Mouse (Mus musculus) inflammation-experienced regulatory T-cells, adult 6 months (primary cell): ENCODE results near the gene Bcam. TPM values are rescaled to one million over a fixed set of nuclear protein-coding genes. Genes with fewer than 3 reads are reported as not detected.

Experiments used
- ATAC-seq: one replicate; pipeline ENCODE4 v1.8.0; 2017
- polyA plus RNA-seq, 3 experiments: library from polyadenylated mRNA; unstranded; fragments of 100-300 nt; shearing (Covaris generic); gene quantifications; one replicate each; pipeline ENCODE4 v1.2.1; 2017

Bcam gene
- polyA plus RNA-seq, 3 experiments from 2014 or later: 1.1 to 2.3 (median 1.2) TPM

DNA sequence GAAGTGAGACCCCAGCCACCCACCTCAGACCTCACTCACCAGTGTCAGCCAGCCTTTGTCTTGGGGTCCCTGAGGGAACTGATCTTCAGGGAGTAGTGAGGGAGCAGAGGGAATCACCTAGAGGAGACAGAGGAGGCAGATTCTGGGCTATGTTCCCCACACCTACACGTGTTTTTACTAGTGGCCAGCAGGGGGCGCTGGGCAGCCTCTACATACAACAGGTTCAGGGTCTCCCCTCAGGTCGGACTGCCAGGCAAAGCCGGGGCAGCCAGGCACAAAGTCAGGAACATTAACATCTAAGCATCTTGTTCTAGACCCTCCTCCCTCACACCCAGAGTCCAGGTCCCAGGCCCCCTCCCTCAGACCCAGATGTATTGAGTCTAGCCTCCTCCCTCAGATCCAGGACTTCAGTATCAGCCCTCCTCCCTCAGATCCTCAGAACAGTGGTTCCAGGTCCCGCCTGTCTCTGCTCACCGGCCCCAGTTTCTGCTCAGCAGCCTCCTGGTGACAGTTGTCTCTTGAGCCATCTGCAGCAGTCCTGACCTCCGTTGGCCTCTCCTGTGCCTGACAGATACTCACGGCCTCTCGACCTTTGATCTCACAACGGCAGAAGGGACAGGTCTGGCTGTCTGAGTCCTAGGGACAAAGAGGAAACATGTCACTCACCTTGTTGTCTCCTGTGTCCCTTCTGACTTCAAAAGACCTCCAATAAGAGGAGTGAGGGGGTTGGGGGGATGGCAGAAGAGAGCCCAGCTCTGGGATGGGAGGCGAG, 14.1 kb upstream of the Bcam start:
- ATAC-seq: no peak

GRCm38 (mm10) chr7:19783630-19784029, 12.8 kb upstream of the Bcam start:
- ATAC-seq: no peak

- no peak for ATAC-seq
Observed at GRCm38 (mm10) chr7:19782645-19783044, 11.8 kb upstream of the Bcam start.

- ATAC-seq: no peak
Observed at GRCm38 (mm10) chr7:19781741-19782140, 10.9 kb upstream of the Bcam start.

DNA sequence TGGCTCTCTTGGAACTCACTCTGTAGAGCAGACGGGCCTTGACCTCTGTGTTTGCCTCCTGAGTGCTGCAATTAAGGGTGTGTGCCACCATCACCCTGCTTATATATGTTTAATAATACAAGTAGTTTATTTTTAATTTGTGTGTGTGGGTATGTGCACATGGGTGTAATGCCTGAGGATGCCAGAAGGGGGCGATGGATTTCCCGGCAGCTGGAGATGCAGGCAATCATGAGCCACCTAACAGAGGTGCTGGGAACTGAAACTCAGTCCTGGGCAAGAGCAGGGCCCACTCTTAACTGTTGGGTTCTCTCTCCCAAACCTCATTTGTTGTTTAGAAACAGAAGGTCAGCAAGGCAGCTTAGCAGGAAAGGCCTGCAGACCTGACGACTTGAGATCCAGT, 9.1 kb upstream of the Bcam start:
- no peak for ATAC-seq

GRCm38 (mm10) chr7:19778645-19779044, 7.8 kb upstream of the Bcam start:
- no peak for ATAC-seq

- no peak for ATAC-seq
Observed at GRCm38 (mm10) chr7:19777049-19777723, 6.4 kb upstream of the Bcam start.

DNA sequence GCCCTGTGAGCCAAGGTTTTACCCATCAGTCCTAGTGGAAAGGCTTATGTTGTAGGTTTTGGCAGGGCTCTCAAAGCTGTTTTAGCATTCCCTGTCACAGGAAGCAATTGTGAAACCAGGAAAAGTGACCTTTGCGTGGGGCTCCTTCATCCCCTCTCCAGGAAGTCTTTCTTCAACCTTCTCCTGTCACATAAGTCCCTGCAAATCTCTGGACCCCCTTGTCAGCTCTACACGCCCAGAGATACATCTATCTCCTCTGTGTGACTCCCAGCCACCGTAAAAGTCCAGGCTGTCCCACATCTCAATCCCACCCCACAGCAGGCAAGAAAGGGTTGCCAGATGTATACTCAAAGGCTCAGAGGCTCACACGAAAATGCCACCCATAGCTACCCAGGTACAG, 866 bp upstream of the Bcam start:
- ATAC-seq: no peak

- ATAC-seq: peak; percentile 70
Observed at GRCm38 (mm10) chr7:19770375-19770754, 451 bp downstream of the Bcam start.

- peak; percentile 62 for ATAC-seq
Observed at GRCm38 (mm10) chr7:19769434-19770374, 1.1 kb downstream of the Bcam start.

- ATAC-seq: no peak
Observed at GRCm38 (mm10) chr7:19769001-19769400, 1.8 kb downstream of the Bcam start.

DNA sequence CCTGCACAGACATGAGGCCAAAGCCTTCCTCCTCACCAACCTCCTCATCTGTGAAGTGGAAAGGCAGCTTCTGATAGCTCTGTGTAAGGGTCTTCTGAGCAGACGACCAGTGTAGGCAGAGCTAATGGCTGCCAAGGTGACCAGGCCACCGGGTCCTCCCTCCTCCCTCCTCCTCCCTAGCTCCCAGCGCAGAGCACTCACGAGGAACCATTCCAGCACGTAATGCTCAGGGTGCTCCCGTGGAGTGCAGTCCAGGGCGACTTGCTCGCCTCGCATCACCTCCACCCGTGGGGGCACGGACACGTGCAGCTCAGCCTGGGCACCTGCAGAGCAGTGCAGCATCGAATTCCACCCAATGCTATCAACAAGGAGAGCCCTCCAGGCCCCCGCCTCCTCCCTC, 2.6 kb downstream of the Bcam start:
- ATAC-seq: no peak

DNA sequence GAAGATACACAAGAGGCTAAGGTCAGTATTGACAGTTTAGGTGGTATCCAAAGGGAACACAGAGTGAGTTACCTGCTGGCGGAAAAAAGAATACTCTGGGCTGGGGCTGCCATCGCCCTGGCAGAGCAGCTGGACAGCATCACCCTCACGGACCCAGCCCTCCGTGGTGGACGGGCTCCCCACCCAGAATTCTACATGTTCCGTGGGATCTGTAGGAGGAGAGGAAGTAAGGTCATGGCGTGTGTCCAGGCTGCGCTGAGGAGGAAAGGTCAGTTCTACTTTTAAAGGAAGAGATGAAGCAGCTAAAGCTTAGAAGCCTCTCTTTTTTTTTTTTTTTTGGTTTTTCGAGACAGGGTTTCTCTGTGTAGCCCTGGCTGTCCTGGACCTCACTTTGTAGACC, 6.2 kb downstream of the Bcam start:
- ATAC-seq: no peak

GRCm38 (mm10) chr7:19763829-19764477, 6.9 kb downstream of the Bcam start:
- no peak for ATAC-seq

DNA sequence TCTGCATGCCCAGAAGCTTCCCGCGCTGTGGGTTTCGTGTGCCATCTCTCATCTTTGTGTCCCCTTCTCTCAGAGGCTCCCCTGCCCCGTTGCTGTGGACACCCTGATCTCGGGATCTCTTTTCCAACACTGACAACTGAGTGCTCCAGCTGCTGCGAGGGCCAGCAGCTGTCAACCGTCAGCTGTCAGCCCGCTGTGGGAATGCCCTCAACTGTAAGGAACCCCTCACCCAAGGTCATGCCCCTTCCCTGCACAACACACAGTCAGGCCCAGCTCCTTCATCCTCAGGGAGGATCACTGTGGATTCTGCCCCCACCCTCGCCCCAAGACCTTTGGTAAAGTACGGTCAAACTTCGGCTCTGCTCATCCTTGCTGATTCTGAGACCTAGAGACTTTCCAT, 8.5 kb downstream of the Bcam start:
- no peak for ATAC-seq

GRCm38 (mm10) chr7:19760021-19760420, 10.8 kb downstream of the Bcam start:
- no peak for ATAC-seq

- ATAC-seq: no peak
Observed at GRCm38 (mm10) chr7:19758623-19759022, 12.2 kb downstream of the Bcam start.

- ATAC-seq: no peak
Observed at GRCm38 (mm10) chr7:19755851-19756786, 14.7 kb downstream of the Bcam start.

DNA sequence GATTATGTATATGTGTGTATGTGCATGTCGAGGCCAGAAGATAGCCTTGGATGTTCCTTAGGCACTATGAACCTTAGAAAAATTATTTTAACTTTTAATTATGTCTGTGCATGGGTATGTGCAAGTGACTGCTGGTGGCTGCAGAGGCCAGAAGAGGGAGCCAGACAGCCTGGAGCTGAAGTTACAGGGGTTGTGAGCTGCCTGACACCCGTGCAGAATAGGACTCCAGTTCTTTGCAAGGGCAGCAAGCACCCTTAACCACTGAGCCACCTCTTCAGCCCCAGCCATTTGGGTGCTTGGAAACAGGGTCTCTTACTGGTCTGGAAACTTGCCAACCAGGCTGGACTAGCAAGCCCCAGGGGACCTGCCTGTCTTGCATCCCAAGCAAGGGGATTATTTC, 15.8 kb downstream of the Bcam start:
- no peak for ATAC-seq

DNA sequence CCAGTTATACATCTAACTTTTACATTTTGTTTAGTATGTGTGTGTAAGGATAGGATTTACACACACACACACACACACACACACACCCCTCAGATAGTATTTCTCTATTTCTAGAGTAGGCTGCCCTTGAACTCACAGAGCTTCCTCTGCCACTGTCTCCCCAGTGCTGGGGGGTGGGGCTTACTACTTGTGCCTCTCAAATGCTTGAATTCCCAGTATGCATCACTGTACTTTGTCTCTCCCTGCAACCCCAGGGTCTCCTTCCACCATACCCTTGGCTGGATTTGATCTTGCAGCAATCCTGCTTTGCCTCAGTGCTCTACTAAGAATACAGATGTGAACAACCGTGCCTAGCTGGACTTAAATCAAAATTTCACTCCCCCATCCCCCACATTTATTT, 16.8 kb downstream of the Bcam start:
- no peak for ATAC-seq

GRCm38 (mm10) chr7:19753587-19753986, 17.2 kb downstream of the Bcam start:
- ATAC-seq: no peak

DNA sequence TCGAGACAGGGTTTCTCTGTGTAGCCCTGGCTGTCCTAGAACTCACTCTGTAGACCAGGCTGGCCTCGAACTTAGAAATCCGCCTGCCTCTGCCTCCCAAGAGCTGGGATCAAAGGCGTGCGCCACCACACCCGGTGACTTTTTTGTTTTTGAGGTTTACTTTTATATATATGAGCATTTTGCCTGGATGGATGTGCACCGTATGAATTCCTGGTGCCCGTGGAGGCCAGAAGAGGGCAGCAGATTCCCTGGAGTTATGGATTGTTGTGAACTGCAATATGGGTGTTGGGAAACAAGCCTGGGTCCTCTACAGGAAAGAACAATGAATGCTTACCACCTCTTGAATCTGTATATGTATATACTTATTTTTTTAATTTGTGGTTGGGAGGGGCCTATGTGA, 18.2 kb downstream of the Bcam start:
- no peak for ATAC-seq
